Mouse (Mus musculus) large intestine, adult 2 months (tissue): ENCODE data around the gene Cd80. TPM values are rescaled to one million over a fixed set of nuclear protein-coding genes. Genes with fewer than 3 reads are reported as not detected.
"Not testable (repeated sequence)": the region's sequence is repeated elsewhere in the genome, so short reads cannot be mapped to it uniquely, and the experiment has no call there.

Source experiments
- DNase-seq: peaks from one replicate; pipeline ENCODE4 v3.0.0-alpha.2; 2012; ENCODE audit warnings: low read depth, low spot score
- WGBS: fragments of 180-500 bp; shearing (Covaris S2); methylation state at CpG from one replicate; pipeline ENCODE4 v1.1.7; 2018; 5-methylcytosine and 5-hydroxymethylcytosine counted together
- polyA plus RNA-seq: library from polyadenylated mRNA; depleted of rRNA; stranded (reverse); fragments of >200 nt; gene quantifications from 2 replicates; pipeline ENCODE4 v1.2.3, GENCODE M21; 2012

Gene Cd80
- polyA plus RNA-seq, 1 experiment = 0.46 TPM

DNA sequence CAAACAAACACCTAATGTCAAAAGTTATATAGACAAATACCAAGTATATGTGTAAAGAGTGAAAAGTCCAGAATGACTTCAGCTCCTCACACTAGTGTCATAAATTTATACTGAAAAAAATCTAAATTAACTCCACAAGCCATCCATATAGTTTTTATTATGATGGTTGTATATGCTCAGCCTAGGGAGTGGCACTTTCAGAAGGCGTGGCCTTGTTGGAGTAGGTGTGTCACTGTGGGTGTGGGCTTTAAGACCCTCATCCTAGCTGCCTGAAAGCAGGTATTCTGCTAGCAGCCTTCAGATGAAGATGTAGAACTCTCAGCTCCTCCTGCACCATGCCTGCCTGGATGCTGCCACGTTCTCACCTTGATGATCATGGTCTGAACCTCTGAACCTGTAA, 9.2 kb upstream of the Cd80 start:
- not testable (repeated sequence) for DNase-seq
- WGBS = 85% methylated on average over 2 of the region's 2 CpGs

GRCm38 (mm10) chr16:38447366-38447765, 8.0 kb upstream of the Cd80 start:
- whole genome bisulfite sequencing = 97% methylated on average over 21 of the region's 21 CpGs
- no peak for DNase-seq

DNA sequence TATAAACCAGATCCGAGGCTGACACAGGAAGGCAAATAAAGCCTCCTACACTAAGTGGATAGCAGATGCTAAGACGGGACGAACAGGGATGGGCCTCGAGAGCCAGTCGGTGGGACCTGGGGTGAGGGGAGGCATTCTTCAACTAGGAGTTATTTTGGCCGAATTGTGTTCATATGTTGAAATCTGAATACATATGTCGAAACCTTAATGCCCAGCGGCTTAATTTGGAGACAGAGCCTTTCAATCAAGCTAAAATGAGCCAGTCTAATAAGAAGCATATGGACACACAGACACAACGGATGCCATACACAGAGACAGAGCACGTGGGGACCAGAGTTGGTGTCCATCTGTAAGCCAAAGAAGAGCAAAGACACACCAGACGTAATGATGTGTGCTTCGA, 6.9 kb upstream of the Cd80 start:
- WGBS = 92% methylated on average over 12 of the region's 12 CpGs
- DNase-seq = no peak

GRCm38 (mm10) chr16:38450707-38451106, 4.7 kb upstream of the Cd80 start:
- 90% methylated on average over 7 of the region's 7 CpGs for WGBS

DNA sequence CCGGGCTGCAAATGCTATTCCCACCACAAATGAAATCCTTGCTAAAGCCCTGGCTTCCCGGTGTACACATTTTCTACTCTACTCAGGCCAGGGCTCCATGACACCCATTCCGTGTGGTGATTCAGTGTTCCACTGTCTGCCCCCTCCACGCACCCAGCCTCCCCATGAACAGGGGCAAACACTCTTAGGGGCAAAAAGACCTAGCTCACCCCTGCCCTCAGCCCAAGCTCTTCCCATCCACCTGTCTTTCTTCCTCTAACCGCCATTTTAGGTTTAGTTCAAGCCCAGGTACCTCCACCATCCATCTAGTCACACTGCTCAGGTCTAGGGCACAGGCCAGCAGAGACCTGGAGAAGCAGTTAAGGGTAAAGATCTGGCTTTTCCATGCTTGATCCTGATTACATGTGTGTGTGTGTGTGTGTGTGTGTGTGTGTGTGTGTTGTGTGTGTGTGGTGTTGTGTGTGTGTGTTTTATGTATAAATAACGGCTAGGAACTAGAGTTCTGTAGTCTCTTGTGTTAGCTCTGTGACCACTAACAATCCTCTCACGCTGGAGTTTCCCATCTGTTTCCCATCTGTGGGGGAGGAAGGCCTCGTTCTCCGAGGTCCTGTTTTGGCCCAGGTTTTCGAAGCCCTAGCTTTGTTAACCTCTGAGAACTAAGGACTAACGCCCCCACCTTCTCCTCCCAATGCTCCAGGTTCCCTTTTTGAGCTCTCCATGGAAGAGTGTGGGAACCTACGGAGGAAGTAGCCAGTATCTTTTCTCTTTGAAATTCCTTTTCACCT, 3.7 kb upstream of the Cd80 start:
- DNase-seq = no peak
- 39% methylated on average over 12 of the region's 12 CpGs for WGBS

More at GRCm38 (mm10) chr16:38450707-38451106, 4.7 kb upstream of the Cd80 start:
- no peak for DNase-seq

GRCm38 (mm10) chr16:38452442-38453202, 2.7 kb upstream of the Cd80 start, which contains the start of gene Adprh:
TSS of gene Adprh (minus strand) at chr16:38452703.
- peak; percentile 73 for DNase-seq
- WGBS = under 1% methylated on average over 59 of the region's 61 CpGs

DNA sequence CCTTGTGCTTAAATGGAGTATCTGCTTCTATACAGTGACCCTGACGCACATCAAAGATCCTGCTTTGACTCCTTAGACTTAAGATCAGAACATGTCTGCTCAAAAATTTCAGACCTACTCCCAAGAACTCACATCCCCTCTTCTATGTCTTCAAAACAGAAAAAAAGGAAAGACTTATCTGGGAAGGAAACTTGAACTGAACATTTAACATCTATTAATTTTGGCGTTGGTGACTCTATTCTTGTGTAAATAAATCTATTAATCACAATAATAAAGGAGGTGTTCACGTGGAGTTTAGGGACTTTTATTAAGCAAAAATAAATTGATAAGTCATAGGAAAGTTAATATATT, 2.2 kb upstream of the Cd80 start:
- WGBS = 30% methylated on average over 3 of the region's 3 CpGs

GRCm38 (mm10) chr16:38453952-38454351, 1.4 kb upstream of the Cd80 start:
- 91% methylated on average over 4 of the region's 4 CpGs for WGBS
- no peak for DNase-seq

More for the DNA sequence above, 2.2 kb upstream of the Cd80 start:
- DNase-seq = no peak

GRCm38 (mm10) chr16:38454533-38455254, 667 bp upstream of the Cd80 start:
- no peak for DNase-seq
- 75% methylated on average over 11 of the region's 11 CpGs for WGBS

GRCm38 (mm10) chr16:38456812-38457567, 1.6 kb downstream of the Cd80 start:
- DNase-seq = no peak

DNA sequence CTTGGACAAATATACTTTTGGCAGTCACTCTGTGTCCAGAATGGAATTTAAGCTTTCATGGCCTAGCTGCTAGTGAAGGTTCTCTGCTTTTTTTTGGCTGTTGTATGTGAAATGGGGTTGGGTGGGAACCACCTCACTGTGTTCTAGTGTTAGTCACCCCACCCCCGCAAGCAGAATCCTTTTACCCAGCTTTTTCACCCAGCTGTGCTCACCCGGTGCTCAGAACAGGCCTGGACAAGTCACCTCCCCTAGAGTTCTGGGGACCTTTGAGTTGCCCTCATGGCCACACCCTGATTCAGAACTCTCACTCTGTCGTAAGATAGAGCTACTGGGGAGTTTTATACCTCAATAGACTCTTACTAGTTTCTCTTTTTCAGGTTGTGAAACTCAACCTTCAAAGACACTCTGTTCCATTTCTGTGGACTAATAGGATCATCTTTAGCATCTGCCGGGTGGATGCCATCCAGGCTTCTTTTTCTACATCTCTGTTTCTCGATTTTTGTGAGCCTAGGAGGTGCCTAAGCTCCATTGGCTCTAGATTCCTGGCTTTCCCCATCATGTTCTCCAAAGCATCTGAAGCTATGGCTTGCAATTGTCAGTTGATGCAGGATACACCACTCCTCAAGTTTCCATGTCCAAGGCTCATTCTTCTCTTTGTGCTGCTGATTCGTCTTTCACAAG, 3.4 kb downstream of the Cd80 start:
- DNase-seq = no peak
- WGBS = 51% methylated on average over 6 of the region's 6 CpGs

More at GRCm38 (mm10) chr16:38456812-38457567, 1.6 kb downstream of the Cd80 start:
- 59% methylated on average over 11 of the region's 11 CpGs for WGBS

DNA sequence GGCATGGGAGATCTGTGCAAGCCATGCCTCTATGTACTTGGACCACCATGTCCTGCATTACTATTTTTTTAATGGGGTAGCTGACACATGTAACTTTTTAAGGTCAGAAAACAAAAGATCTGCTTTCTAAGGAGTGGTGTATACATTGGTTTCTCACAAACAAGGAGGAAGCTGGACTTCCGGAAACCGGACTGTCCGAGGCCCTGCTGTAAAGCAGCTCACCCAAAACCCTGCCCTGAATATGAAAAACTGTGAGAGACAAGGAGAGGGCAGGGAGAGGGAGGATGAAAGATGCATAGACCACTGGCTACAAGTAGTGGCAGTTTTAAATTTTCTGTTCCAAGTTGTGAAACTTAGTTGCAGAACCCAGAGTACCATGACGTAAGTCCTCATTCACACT, 4.6 kb downstream of the Cd80 start:
- 90% methylated on average over 4 of the region's 4 CpGs for WGBS
- no peak for DNase-seq

GRCm38 (mm10) chr16:38461749-38462148, 6.4 kb downstream of the Cd80 start:
- WGBS = 76% methylated on average over 8 of the region's 8 CpGs
- DNase-seq = no peak

DNA sequence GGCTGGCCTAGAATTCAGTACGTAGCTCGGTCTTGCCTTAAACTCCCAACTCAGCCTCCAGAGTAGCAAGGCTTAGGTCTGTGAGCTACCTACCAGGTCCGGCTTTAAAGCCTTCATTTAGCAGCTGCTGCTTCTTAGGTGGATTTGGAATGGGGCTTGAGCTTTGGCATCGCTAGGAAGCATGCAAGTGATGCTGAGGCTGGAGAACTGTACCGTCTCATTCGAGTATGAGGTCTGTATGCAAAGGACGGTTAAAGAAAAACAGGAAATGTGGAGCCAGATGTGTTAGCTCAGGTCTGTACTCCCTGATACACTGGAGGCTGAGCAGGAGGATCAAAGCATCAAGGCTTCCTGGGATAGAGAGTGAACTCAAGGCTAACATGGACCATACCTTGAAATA, 6.8 kb downstream of the Cd80 start:
- DNase-seq = no peak
- WGBS = 84% methylated on average over 7 of the region's 7 CpGs

- WGBS = 87% methylated on average over 5 of the region's 5 CpGs
- DNase-seq = no peak
Observed at GRCm38 (mm10) chr16:38463305-38463704, 7.9 kb downstream of the Cd80 start.

DNA sequence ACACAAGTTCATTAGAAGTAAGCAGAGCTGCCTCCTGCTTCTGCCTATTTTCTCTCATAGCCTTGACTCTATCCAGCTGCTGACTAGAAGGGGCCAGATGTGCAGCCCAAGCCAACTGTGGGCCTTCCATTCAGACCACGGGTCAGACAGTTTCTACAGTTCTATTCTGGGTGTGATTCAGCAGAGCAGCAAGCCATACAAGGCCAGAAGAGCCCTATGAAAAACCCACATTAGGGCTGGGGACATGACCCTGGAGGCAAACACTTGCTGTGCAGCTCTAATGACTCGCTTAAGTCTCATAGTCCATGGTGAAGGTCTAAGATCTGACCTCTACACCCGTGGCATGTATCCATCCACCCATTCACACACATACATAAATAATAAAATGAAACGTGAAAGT, 10.7 kb downstream of the Cd80 start:
- WGBS = 63% methylated on average over 4 of the region's 4 CpGs
- DNase-seq = no peak

DNA sequence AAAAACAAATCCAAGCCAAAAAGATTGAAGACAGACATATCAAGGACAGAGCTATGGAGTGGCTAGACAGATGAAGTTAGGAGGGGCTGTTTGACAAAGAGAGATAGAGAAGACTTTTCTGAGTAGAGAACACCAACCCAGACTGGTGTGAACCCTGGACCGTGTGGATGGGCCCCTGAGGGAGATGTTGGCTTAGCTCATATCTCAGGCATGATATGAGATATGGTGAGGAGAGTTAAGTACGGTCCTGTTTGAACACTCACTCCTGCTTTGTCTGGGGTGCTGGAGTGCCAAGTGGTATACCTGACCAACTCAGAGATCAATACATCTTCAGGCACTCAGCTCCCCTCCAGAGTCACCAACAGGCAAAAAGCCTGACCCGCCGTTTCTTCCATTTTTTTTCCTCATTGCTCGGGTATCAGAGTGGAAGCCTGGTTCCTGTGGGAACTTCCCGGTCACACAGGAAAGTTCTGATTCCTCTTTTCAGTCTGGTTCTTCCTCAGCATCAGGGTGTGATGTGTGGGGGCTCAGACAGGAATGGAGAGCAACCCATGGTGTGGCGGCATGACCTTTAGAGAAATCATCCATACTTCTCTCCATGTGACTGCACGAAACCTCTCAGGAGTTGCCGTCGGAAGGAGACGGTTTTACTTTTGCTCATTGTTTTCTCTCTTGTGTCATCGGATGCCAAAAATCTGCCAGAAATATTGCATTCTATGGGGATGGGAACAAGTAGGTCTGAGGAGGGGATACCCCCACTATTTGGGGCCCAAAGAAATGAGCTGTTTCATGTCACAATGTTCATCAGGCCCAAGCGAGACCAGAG, 11.9 kb downstream of the Cd80 start:
- no peak for DNase-seq
- 84% methylated on average over 13 of the region's 13 CpGs for WGBS
